8 mouse cellular contexts compared by ENCODE assay signal in the genomic region with DNA sequence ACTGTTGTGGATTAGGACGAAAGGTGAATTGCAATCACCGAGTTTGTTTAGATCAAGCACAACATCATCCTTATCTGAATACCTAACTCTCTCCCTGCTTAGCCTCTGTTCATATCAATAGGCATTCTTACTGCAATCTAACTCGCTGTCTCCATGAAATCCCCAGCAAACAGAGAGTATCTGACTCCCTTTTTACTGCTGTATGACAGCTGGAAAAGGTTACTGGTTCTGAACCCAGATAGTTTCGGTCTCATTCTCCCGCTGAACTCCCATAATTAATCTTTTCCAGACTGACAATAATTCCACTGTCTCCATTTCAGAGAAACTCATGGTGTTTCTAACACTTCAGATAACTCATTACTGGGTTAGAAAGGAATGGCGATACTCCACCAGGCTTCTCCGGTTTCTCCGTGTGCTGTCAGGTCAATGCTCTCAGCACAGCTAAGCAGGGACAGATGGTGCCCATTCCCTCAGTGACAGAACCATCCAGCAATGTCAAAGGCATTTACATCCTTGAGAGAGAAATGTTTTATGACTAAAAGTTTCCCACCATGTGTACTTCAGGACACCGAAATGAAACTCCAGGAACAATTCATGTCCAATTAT.
DNase-seq lines count a peak whose midpoint lies in the region; ATAC-seq lines count a peak whose summit lies in the region.

No protein-coding gene starts in this region.

- no peak for DNase-seq in heart, postnatal 36 days
- DNase-seq in brain, adult 2 months (ENCODE audit: low read depth, low spot score) = peak; percentile 45
- no peak for DNase-seq in liver, embryonic 13.5 days
- DNase-seq in forebrain, embryonic 14.5 days (ENCODE audit: low spot score) = no peak
- DNase-seq in thymus, postnatal 4 days = no peak
- DNase-seq in gastrocnemius, postnatal 4 days (ENCODE audit: low spot score in 2 of 2) = no peak

- no peaks in the 10 kb centered on the region for H3K27me3 ChIP-seq in heart, embryonic 11.5 days (ENCODE audit: control insufficient read depth, insufficient read depth, low read length)
- H3K27me3 ChIP-seq in liver, embryonic 13.5 days = no peaks in the 10 kb centered on the region
- H3K27me3 ChIP-seq in forebrain, embryonic 14.5 days (replicated peaks; ENCODE audit: control insufficient read depth, insufficient read depth, low read length) = no peaks in the 10 kb centered on the region

- H3K4me1 ChIP-seq in heart, embryonic 11.5 days (ENCODE audit: control insufficient read depth, insufficient read depth, low read length) = no peaks in the 10 kb centered on the region
- peaks cover 19% of the 10 kb centered on the region for H3K4me1 ChIP-seq in liver, embryonic 13.5 days (replicated peaks)
- no peaks in the 10 kb centered on the region for H3K4me1 ChIP-seq in forebrain, embryonic 14.5 days (ENCODE audit: control insufficient read depth, insufficient read depth, low read length)

- no peak overlapping the region for H3K9ac ChIP-seq in heart, embryonic 11.5 days (ENCODE audit: low read depth, low read length)
- no peak overlapping the region for H3K9ac ChIP-seq in liver, embryonic 13.5 days
- H3K9ac ChIP-seq in forebrain, embryonic 14.5 days (ENCODE audit: low read length) = no peak overlapping the region

- WGBS in heart, embryonic 11.5 days (ENCODE audit: insufficient replicate concordance) = 57% methylated on average over 9 of the region's 9 CpGs
- WGBS in liver, embryonic 13.5 days (ENCODE audit: insufficient replicate concordance) = 63% methylated on average over 9 of the region's 9 CpGs
- 81% methylated on average over 9 of the region's 9 CpGs for WGBS in forebrain, embryonic 14.5 days

- ATAC-seq in heart, embryonic 11.5 days (replicated peaks; ENCODE audit: insufficient number of reproducible peaks, low FRiP score, low TSS enrichment) = no peak
- ATAC-seq in granulocyte monocyte progenitor cell, adult 5-6 weeks (replicated peaks; ENCODE audit: poor library complexity, severe bottlenecking) = 0 out of 2 replicates have a peak, but pooled peaks have one; percentile 9
- no peak for ATAC-seq in liver, embryonic 13.5 days (ENCODE audit: low read depth)
- ATAC-seq in forebrain, embryonic 14.5 days = no peak

- H3K9me3 ChIP-seq in heart, embryonic 11.5 days (replicated peaks; ENCODE audit: control insufficient read depth, low read length) = no peaks in the 10 kb centered on the region
- H3K9me3 ChIP-seq in liver, embryonic 13.5 days (replicated peaks) = no peaks in the 10 kb centered on the region
- no peaks in the 10 kb centered on the region for H3K9me3 ChIP-seq in forebrain, embryonic 14.5 days (replicated peaks; ENCODE audit: control insufficient read depth, low read length)

- H3K4me2 ChIP-seq in heart, embryonic 11.5 days = peak overlapping the region; percentile 48
- H3K4me2 ChIP-seq in liver, embryonic 13.5 days = peak overlapping the region; percentile 41
- H3K4me2 ChIP-seq in forebrain, embryonic 14.5 days (ENCODE audit: low read length) = no peak overlapping the region

- intact Hi-C loops in heart, postnatal 36 days (cut with DNase I) = loop anchor here (5.0 kb wide), 1 partner anchor 170 kb away; a partner anchor contains a TSS

- H3K36me3 ChIP-seq in heart, embryonic 11.5 days (ENCODE audit: control insufficient read depth, insufficient read depth, low read length) = no peaks in the 10 kb centered on the region
- no peaks in the 10 kb centered on the region for H3K36me3 ChIP-seq in liver, embryonic 13.5 days
- no peaks in the 10 kb centered on the region for H3K36me3 ChIP-seq in forebrain, embryonic 14.5 days (ENCODE audit: control insufficient read depth, insufficient read depth, low read length)

- H3K4me3 ChIP-seq in heart, embryonic 11.5 days (ENCODE audit: low read depth, low read length) = no peak overlapping the region
- H3K4me3 ChIP-seq in liver, embryonic 13.5 days (replicated peaks) = 0 out of 2 replicates have a peak overlapping the region, but pooled peaks have one; percentile 8
- no peak overlapping the region for H3K4me3 ChIP-seq in forebrain, embryonic 14.5 days (ENCODE audit: low read depth, low read length)

- H3K27ac ChIP-seq in heart, embryonic 11.5 days (ENCODE audit: low read depth, low read length) = no peak overlapping the region
- H3K27ac ChIP-seq in liver, embryonic 13.5 days = no peak overlapping the region
- no peak overlapping the region for H3K27ac ChIP-seq in forebrain, embryonic 14.5 days (ENCODE audit: low read depth, low read length)
